Mouse (Mus musculus): ENCODE measurements around the gene Ncln. TPM values are rescaled to one million over a fixed set of nuclear protein-coding genes. Genes with fewer than 3 reads are reported as not detected.
A peak's percentile ranks its signal among the peaks of the same experiment; 100 is the strongest.

Ncln gene
- polyA plus RNA-seq, 1 experiment: 354 TPM

GRCm38 (mm10) chr10:81500032-81500431, 3.8 kb upstream of the Ncln start, which contains the start of gene S1pr4:
Gene S1pr4, minus strand, starts transcription at chr10:81500132.
- H3K27me3 ChIP-seq (ENCODE audit: control insufficient read depth, insufficient read depth, low read length): no peaks in the 10 kb centered on the region
- H3K36me3 ChIP-seq (ENCODE audit: control insufficient read depth, insufficient read depth, low read length): no peaks in the 10 kb centered on the region
- H3K4me3 ChIP-seq (ENCODE audit: low read depth, low read length): peak within 1 kb of the TSS; percentile 63
- H3K4me1 ChIP-seq (ENCODE audit: control insufficient read depth, insufficient read depth, insufficient read length, low read length): peaks cover 9% of the 10 kb centered on the region
- no peak for TF ChIP-seq POLR2A (IDR thresholded peaks at IDR 0.05; ENCODE audit: low read depth, low read length)
- TF ChIP-seq CTCF (IDR thresholded peaks at IDR 0.05; ENCODE audit: extremely low read depth, insufficient read length, insufficient replicate concordance, low read depth, low read length): no peak
- H3K27ac ChIP-seq (ENCODE audit: insufficient read depth, low read depth, low read length): peak within 1 kb of the TSS; percentile 61
- 77% methylated on average over 3 of the region's 3 CpGs for WGBS

- peak overlapping the region; percentile 63 for H3K4me3 ChIP-seq (ENCODE audit: low read depth, low read length)
- WGBS: 60% methylated on average over 23 of the region's 23 CpGs
- peaks cover 14% of the 10 kb centered on the region for H3K4me1 ChIP-seq (ENCODE audit: control insufficient read depth, insufficient read depth, insufficient read length, low read length)
- TF ChIP-seq POLR2A (IDR thresholded peaks at IDR 0.05; ENCODE audit: low read depth, low read length) (no peak), CTCF (IDR thresholded peaks at IDR 0.05; ENCODE audit: extremely low read depth, insufficient read length, insufficient replicate concordance, low read depth, low read length) (no peak)
- H3K27ac ChIP-seq (ENCODE audit: insufficient read depth, low read depth, low read length): peak overlapping the region; percentile 61
- no peaks in the 10 kb centered on the region for H3K27me3 ChIP-seq (ENCODE audit: control insufficient read depth, insufficient read depth, low read length)
- no peaks in the 10 kb centered on the region for H3K36me3 ChIP-seq (ENCODE audit: control insufficient read depth, insufficient read depth, low read length)
Observed at GRCm38 (mm10) chr10:81499250-81499901, 3.2 kb upstream of the Ncln start.

GRCm38 (mm10) chr10:81498316-81499249, 2.4 kb upstream of the Ncln start:
- Histone ChIP-seq H3K36me3 (ENCODE audit: control insufficient read depth, insufficient read depth, low read length) (no peaks in the 10 kb centered on the region), H3K4me1 (ENCODE audit: control insufficient read depth, insufficient read depth, insufficient read length, low read length) (peaks cover 22% of the 10 kb centered on the region), H3K4me3 (ENCODE audit: low read depth, low read length) (peak overlapping the region; percentile 63), H3K27me3 (ENCODE audit: control insufficient read depth, insufficient read depth, low read length) (no peaks in the 10 kb centered on the region), H3K27ac (ENCODE audit: insufficient read depth, low read depth, low read length) (peak overlapping the region; percentile 61)
- TF ChIP-seq CTCF (IDR thresholded peaks at IDR 0.05; ENCODE audit: extremely low read depth, insufficient read length, insufficient replicate concordance, low read depth, low read length) (no peak), POLR2A (IDR thresholded peaks at IDR 0.05; ENCODE audit: low read depth, low read length) (no peak)
- WGBS: 78% methylated on average over 38 of the region's 38 CpGs

- Histone ChIP-seq H3K27me3 (ENCODE audit: control insufficient read depth, insufficient read depth, low read length) (no peaks in the 10 kb centered on the region), H3K4me3 (ENCODE audit: low read depth, low read length) (peak overlapping the region; percentile 63), H3K4me1 (ENCODE audit: control insufficient read depth, insufficient read depth, insufficient read length, low read length) (peaks cover 20% of the 10 kb centered on the region), H3K27ac (ENCODE audit: insufficient read depth, low read depth, low read length) (no peak overlapping the region), H3K36me3 (ENCODE audit: control insufficient read depth, insufficient read depth, low read length) (peaks cover 5% of the 10 kb centered on the region; the same call in 1 of the 2 replicates)
- TF ChIP-seq POLR2A (IDR thresholded peaks at IDR 0.05; ENCODE audit: low read depth, low read length): no peak
- no peak for TF ChIP-seq CTCF (IDR thresholded peaks at IDR 0.05; ENCODE audit: extremely low read depth, insufficient read length, insufficient replicate concordance, low read depth, low read length)
- WGBS: 70% methylated on average over 17 of the region's 17 CpGs
Observed at GRCm38 (mm10) chr10:81497401-81498270, 1.4 kb upstream of the Ncln start.

- H3K36me3 ChIP-seq (ENCODE audit: control insufficient read depth, insufficient read depth, low read length): peaks cover 12% of the 10 kb centered on the region
- peaks cover 20% of the 10 kb centered on the region for H3K4me1 ChIP-seq (ENCODE audit: control insufficient read depth, insufficient read depth, insufficient read length, low read length)
- WGBS: 11% methylated on average over 4 of the region's 4 CpGs
- H3K27ac ChIP-seq (ENCODE audit: insufficient read depth, low read depth, low read length): no peak overlapping the region
- TF ChIP-seq CTCF (IDR thresholded peaks at IDR 0.05; ENCODE audit: extremely low read depth, insufficient read length, insufficient replicate concordance, low read depth, low read length) (no peak), POLR2A (IDR thresholded peaks at IDR 0.05; ENCODE audit: low read depth, low read length) (no peak)
- H3K27me3 ChIP-seq (ENCODE audit: control insufficient read depth, insufficient read depth, low read length): no peaks in the 10 kb centered on the region
- no peak overlapping the region for H3K4me3 ChIP-seq (ENCODE audit: low read depth, low read length)
Observed at GRCm38 (mm10) chr10:81496969-81497368, 777 bp upstream of the Ncln start.

GRCm38 (mm10) chr10:81495616-81496263, 452 bp downstream of the Ncln start:
- Histone ChIP-seq H3K36me3 (ENCODE audit: control insufficient read depth, insufficient read depth, low read length) (peaks cover 24% of the 10 kb centered on the region), H3K27ac (ENCODE audit: insufficient read depth, low read depth, low read length) (peak overlapping the region; percentile 23), H3K4me1 (ENCODE audit: control insufficient read depth, insufficient read depth, insufficient read length, low read length) (peaks cover 20% of the 10 kb centered on the region), H3K4me3 (ENCODE audit: low read depth, low read length) (peak overlapping the region; percentile 82), H3K27me3 (ENCODE audit: control insufficient read depth, insufficient read depth, low read length) (no peaks in the 10 kb centered on the region)
- under 1% methylated on average over 41 of the region's 41 CpGs for WGBS
- no peak for TF ChIP-seq POLR2A (IDR thresholded peaks at IDR 0.05; ENCODE audit: low read depth, low read length)
- no peak for TF ChIP-seq CTCF (IDR thresholded peaks at IDR 0.05; ENCODE audit: extremely low read depth, insufficient read length, insufficient replicate concordance, low read depth, low read length)
